Mouse (Mus musculus) testis, adult 2 months (tissue): ENCODE measurements at regions not wholly inside any gene's neighbourhood (a gene's known extent, or its start where the extent isn't known, plus 50 kb on each side); places are given as distances from the start of the nearest gene placed in this dataset.

ENCODE experiments used
- H3K27ac ChIP-seq: fragments of 200-500 bp; 2 replicates; pipeline ENCODE4 v1.5.1; 2012; ENCODE audit warnings: low read depth, low read length; ENCODE audit not compliant: control insufficient read depth, insufficient read depth
- H3K27me3 ChIP-seq: fragments of 200-500 bp; 2 replicates; pipeline ENCODE4 v1.6.1; 2012; ENCODE audit warnings: mild to moderate bottlenecking, low read length, moderate library complexity; ENCODE audit not compliant: control insufficient read depth, insufficient read depth
- H3K36me3 ChIP-seq: fragments of 200-500 bp; 2 replicates; pipeline ENCODE4 v1.6.1; 2012; ENCODE audit warnings: mild to moderate bottlenecking, low read length; ENCODE audit not compliant: control insufficient read depth, insufficient read depth
- H3K4me1 ChIP-seq: fragments of 200-500 bp; 2 replicates; pipeline ENCODE4 v1.6.1; 2012; ENCODE audit warnings: low read length; ENCODE audit not compliant: control insufficient read depth, insufficient read depth
- H3K4me3 ChIP-seq: fragments of 200-500 bp; 2 replicates; pipeline ENCODE4 v1.5.1; 2012; ENCODE audit warnings: low read depth, mild to moderate bottlenecking, low read length, moderate library complexity, mixed read lengths; ENCODE audit not compliant: control insufficient read depth
- CTCF ChIP-seq: fragments of 200-500 bp; IDR thresholded peaks from 2 replicates; pipeline ENCODE4 v1.5.1; 2012; ENCODE audit warnings: low read depth, mild to moderate bottlenecking, inconsistent platforms, low read length, moderate library complexity; ENCODE audit not compliant: control insufficient read depth, insufficient read depth, insufficient replicate concordance
- POLR2A ChIP-seq: fragments of 200-500 bp; IDR thresholded peaks from 2 replicates; pipeline ENCODE4 v1.6.1; 2012; ENCODE audit warnings: low read depth, mild to moderate bottlenecking, inconsistent platforms, low read length, moderate library complexity; ENCODE audit not compliant: control insufficient read depth

- no peak overlapping the region for H3K4me3 ChIP-seq
- no peaks in the 10 kb centered on the region for H3K4me1 ChIP-seq
- H3K27ac ChIP-seq = no peak overlapping the region
- no peak for TF ChIP-seq CTCF
- no peak for TF ChIP-seq POLR2A
- H3K27me3 ChIP-seq = no peaks in the 10 kb centered on the region
- H3K36me3 ChIP-seq = no peaks in the 10 kb centered on the region
Observed at GRCm38 (mm10) chr2:92752156-92752555, 152.6 kb downstream of the Chst1 start.

- Histone ChIP-seq H3K36me3 (no peaks in the 10 kb centered on the region), H3K4me1 (no peaks in the 10 kb centered on the region), H3K27ac (no peak overlapping the region), H3K27me3 (no peaks in the 10 kb centered on the region), H3K4me3 (no peak overlapping the region)
- TF ChIP-seq CTCF (no peak), POLR2A (no peak)
Observed at GRCm38 (mm10) chr2:92752794-92753193, 153.3 kb downstream of the Chst1 start.

- H3K36me3 ChIP-seq = no peaks in the 10 kb centered on the region
- TF ChIP-seq POLR2A = no peak
- no peak for TF ChIP-seq CTCF
- no peaks in the 10 kb centered on the region for H3K4me1 ChIP-seq
- H3K27me3 ChIP-seq = no peaks in the 10 kb centered on the region
- H3K4me3 ChIP-seq = no peak overlapping the region
- H3K27ac ChIP-seq = no peak overlapping the region
Observed at GRCm38 (mm10) chr2:92754505-92755280, 155.2 kb downstream of the Chst1 start.

- Histone ChIP-seq H3K36me3 (no peaks in the 10 kb centered on the region), H3K27me3 (no peaks in the 10 kb centered on the region), H3K4me1 (no peaks in the 10 kb centered on the region), H3K27ac (no peak overlapping the region), H3K4me3 (no peak overlapping the region)
- TF ChIP-seq POLR2A (no peak), CTCF (no peak)
Observed at GRCm38 (mm10) chr2:92756491-92756890, 157.0 kb downstream of the Chst1 start.

GRCm38 (mm10) chr2:92758775-92759174 is 156.1 kb upstream of the Syt13 start:
- H3K27ac ChIP-seq = no peak overlapping the region
- no peaks in the 10 kb centered on the region for H3K27me3 ChIP-seq
- no peak overlapping the region for H3K4me3 ChIP-seq
- H3K4me1 ChIP-seq = no peaks in the 10 kb centered on the region
- no peaks in the 10 kb centered on the region for H3K36me3 ChIP-seq
- TF ChIP-seq POLR2A (no peak), CTCF (no peak)

GRCm38 (mm10) chr2:92763881-92764635 is 150.8 kb upstream of the Syt13 start:
- Histone ChIP-seq H3K4me3 (no peak overlapping the region), H3K27ac (no peak overlapping the region), H3K27me3 (no peaks in the 10 kb centered on the region), H3K4me1 (no peaks in the 10 kb centered on the region), H3K36me3 (no peaks in the 10 kb centered on the region)
- no peak for TF ChIP-seq CTCF
- TF ChIP-seq POLR2A = no peak

GRCm38 (mm10) chr2:92767476-92768005 is 147.4 kb upstream of the Syt13 start:
- no peaks in the 10 kb centered on the region for H3K4me1 ChIP-seq
- H3K27me3 ChIP-seq = no peaks in the 10 kb centered on the region
- H3K27ac ChIP-seq = no peak overlapping the region
- no peak overlapping the region for H3K4me3 ChIP-seq
- no peak for TF ChIP-seq CTCF
- no peak for TF ChIP-seq POLR2A
- H3K36me3 ChIP-seq = no peaks in the 10 kb centered on the region
